Mouse (Mus musculus): Measurements from ENCODE around the gene Lrfn1.

GRCm38 (mm10) chr7:28451531-28452360 is at the start of gene Lrfn1:
- no peak for TF ChIP-seq CTCF (IDR thresholded peaks at IDR 0.05)
- no peak for TF ChIP-seq EP300 (IDR thresholded peaks at IDR 0.05)
